Mouse (Mus musculus) embryonic fibroblast, embryonic 13.5 days (primary cell): ENCODE results near the gene Med12l. TPM values are rescaled to one million over a fixed set of nuclear protein-coding genes. Genes with fewer than 3 reads are reported as not detected.

Experiments used
- H3K27ac ChIP-seq: 2 replicates; pipeline ENCODE4 v1.5.1; 2012; ENCODE audit warnings: low read length, control low read depth, inconsistent platforms; ENCODE audit not compliant: insufficient read depth
- H3K4me1 ChIP-seq: 2 replicates; pipeline ENCODE4 v1.6.1; 2011; ENCODE audit warnings: low read length; ENCODE audit not compliant: control insufficient read depth, insufficient read depth
- H3K4me3 ChIP-seq: 2 replicates; pipeline ENCODE4 v1.5.1; 2011; ENCODE audit warnings: mild to moderate bottlenecking, control low read depth, low read length; ENCODE audit not compliant: insufficient read depth
- CTCF ChIP-seq: IDR thresholded peaks from 2 replicates; pipeline ENCODE4 v1.5.1; 2011; ENCODE audit warnings: mild to moderate bottlenecking, control low read depth, low read length, moderate library complexity, borderline replicate concordance; ENCODE audit not compliant: insufficient read depth
- POLR2A ChIP-seq: IDR thresholded peaks from 2 replicates; pipeline ENCODE4 v1.6.1; 2011; ENCODE audit warnings: low read depth, mild to moderate bottlenecking, control low read depth, low read length, moderate library complexity
- polyA plus RNA-seq: library from polyadenylated mRNA; stranded (reverse); fragments of >200 nt; gene quantifications from 2 replicates; pipeline ENCODE4 v1.2.4, GENCODE M21; 2011; ENCODE audit warnings: low read depth; ENCODE audit not compliant: missing spikeins, insufficient read length

The Med12l gene
- polyA plus RNA-seq, 1 experiment, result 0.97 TPM

GRCm38 (mm10) chr3:59225411-59225810 is 219.8 kb downstream of the Med12l start:
- no peak for TF ChIP-seq CTCF
- no peak for TF ChIP-seq POLR2A
- Histone ChIP-seq H3K27ac (no peak overlapping the region), H3K4me3 (no peak overlapping the region), H3K4me1 (peaks cover 7% of the 10 kb centered on the region)

- Histone ChIP-seq H3K4me1 (peaks cover 7% of the 10 kb centered on the region), H3K27ac (no peak overlapping the region), H3K4me3 (no peak overlapping the region)
- no peak for TF ChIP-seq CTCF
- no peak for TF ChIP-seq POLR2A
Measured at GRCm38 (mm10) chr3:59227696-59228095, 222.1 kb downstream of the Med12l start.

- Histone ChIP-seq H3K4me3 (no peak overlapping the region), H3K27ac (peak overlapping the region; percentile 45), H3K4me1 (peaks cover 7% of the 10 kb centered on the region)
- TF ChIP-seq CTCF, result no peak
- TF ChIP-seq POLR2A, result no peak
Measured at GRCm38 (mm10) chr3:59228730-59229551, 223.3 kb downstream of the Med12l start.

- Histone ChIP-seq H3K4me1 (peaks cover 7% of the 10 kb centered on the region), H3K27ac (no peak overlapping the region)
- TF ChIP-seq CTCF (no peak), POLR2A (no peak)
Measured at GRCm38 (mm10) chr3:59230912-59231311, 225.3 kb downstream of the Med12l start.

GRCm38 (mm10) chr3:59234878-59235277 is 229.3 kb downstream of the Med12l start:
- TF ChIP-seq POLR2A, result no peak
- TF ChIP-seq CTCF, result no peak
- Histone ChIP-seq H3K4me3 (no peak overlapping the region), H3K27ac (no peak overlapping the region), H3K4me1 (no peaks in the 10 kb centered on the region)

More at GRCm38 (mm10) chr3:59230912-59231311, 225.3 kb downstream of the Med12l start:
- H3K4me3 ChIP-seq, result no peak overlapping the region

GRCm38 (mm10) chr3:59243384-59243783 is 237.8 kb downstream of the Med12l start:
- TF ChIP-seq POLR2A (no peak), CTCF (no peak)
- peaks cover 3% of the 10 kb centered on the region; the same call in 1 of the 2 replicates for H3K4me1 ChIP-seq
- no peak overlapping the region for H3K4me3 ChIP-seq
- H3K27ac ChIP-seq, result no peak overlapping the region

- Histone ChIP-seq H3K27ac (no peak overlapping the region), H3K4me1 (peaks cover 3% of the 10 kb centered on the region; the same call in 1 of the 2 replicates), H3K4me3 (no peak overlapping the region)
- TF ChIP-seq CTCF, result no peak
- no peak for TF ChIP-seq POLR2A
Measured at GRCm38 (mm10) chr3:59248031-59248430, 242.4 kb downstream of the Med12l start.

- no peak overlapping the region for H3K4me3 ChIP-seq
- TF ChIP-seq CTCF (no peak), POLR2A (no peak)
- no peaks in the 10 kb centered on the region for H3K4me1 ChIP-seq
- no peak overlapping the region for H3K27ac ChIP-seq
Measured at GRCm38 (mm10) chr3:59250454-59250853, 244.8 kb downstream of the Med12l start.

- no peaks in the 10 kb centered on the region for H3K4me1 ChIP-seq
- no peak overlapping the region for H3K27ac ChIP-seq
- no peak for TF ChIP-seq CTCF
- TF ChIP-seq POLR2A, result no peak
- no peak overlapping the region for H3K4me3 ChIP-seq
Measured at GRCm38 (mm10) chr3:59257740-59258664, 252.4 kb downstream of the Med12l start.
